Mouse (Mus musculus) A20 (cell line): ENCODE results near the gene Prrt4.
"Not testable (repeated sequence)": the region's sequence is repeated elsewhere in the genome, so short reads cannot be mapped to it uniquely, and the experiment has no call there.

Experiments
- DNase-seq: peaks from one replicate; pipeline ENCODE4 v3.0.0-alpha.2; 2011; ENCODE audit warnings: low read depth, low spot score

Prrt4 gene

DNA sequence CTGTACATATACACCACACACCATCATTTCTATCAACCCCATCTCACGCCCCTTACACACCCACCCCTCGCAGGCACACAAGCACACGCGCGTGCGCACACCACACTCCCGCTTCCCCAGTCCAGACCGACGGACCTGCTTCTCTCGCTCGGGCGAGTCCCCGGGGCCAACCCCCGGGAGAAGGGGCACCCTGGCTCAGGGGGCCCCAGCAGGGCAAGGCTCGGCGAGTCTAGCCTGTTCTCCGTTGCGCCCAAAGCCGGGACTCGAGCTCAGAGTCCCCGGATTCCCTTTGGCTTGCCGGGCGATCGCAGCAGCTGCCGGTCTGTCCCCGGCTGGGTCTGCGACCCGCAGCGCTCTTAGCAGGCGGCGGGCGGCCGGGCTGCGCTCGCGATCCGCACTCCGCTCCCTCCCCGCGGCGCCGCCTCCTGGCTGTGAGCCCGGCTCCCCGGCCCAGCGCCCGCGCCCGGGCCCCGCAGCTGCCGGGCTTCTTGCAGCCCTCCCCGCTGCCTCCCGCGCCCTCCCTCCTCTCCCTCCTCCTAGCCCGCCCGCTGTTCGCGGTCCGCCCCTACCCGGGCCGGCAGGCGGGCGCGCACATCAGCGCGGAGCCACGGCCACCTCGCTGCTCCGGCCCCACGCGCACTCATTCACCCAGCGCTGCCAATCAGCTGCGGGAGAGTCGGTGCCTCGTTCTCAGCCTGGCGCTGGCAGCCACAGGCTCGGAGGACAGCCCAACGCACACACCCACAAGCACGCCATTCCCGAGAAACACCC is at the start of gene Prrt4:
Gene Prrt4, minus strand, starts transcription at position 697 of the 771 bp plus-strand sequence.
- DNase-seq: no peak

DNA sequence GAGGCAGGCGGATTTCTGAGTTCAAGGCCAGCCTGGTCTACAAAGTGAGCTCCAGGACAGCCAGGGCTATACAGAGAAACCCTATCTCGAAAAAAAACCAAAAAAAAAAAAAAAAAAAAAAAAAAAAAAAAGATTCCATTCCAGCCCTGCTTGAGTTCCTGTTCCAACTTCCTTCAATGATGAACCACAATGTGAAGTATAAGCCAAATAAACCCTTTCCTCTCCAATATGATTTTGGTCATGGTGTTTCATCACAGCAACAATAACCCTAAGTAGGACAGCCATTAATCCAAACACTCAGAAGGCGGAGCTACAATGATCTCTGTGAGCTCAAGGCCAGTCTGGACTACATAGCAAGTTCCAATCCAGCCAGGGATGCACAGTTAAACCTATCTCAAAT is 38.3 kb upstream of the Prrt4 start:
- not testable (repeated sequence) for DNase-seq

DNA sequence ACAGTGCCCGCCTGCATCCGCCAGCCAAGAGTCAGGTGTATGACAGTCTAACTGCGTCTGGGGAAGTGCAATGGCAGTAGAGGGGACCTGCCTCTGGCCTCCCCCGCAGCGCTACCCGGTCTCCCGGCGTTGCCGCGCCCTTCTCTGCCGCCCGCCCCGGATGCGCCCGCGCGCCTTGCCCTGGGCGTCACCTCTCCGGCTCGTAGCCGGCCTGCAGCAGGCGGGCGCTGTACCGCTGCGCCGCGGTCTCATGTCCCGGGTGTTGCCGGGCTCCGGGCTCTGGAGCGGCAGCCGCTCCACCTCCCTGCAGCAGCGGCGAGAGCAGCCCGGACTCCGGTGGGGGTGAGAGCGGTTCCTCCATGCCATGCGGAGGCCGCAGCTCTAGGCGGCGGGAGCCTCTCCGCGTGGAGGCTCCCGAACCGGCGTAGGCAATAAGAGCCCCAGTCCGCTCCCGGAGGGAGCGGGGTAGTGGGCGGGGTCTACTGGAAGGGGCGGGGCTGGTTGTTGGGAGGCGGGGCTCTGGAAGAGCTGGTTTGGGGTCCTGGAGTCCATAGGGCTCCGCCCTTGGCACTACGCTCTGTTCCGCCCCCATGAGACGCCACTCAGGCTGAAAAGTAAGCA is 36.6 kb upstream of the Prrt4 start, which contains the start of gene Impdh1:
Gene Impdh1, minus strand, starts transcription at position 484 of the 621 bp plus-strand sequence.
- peak; percentile 89 for DNase-seq

DNA sequence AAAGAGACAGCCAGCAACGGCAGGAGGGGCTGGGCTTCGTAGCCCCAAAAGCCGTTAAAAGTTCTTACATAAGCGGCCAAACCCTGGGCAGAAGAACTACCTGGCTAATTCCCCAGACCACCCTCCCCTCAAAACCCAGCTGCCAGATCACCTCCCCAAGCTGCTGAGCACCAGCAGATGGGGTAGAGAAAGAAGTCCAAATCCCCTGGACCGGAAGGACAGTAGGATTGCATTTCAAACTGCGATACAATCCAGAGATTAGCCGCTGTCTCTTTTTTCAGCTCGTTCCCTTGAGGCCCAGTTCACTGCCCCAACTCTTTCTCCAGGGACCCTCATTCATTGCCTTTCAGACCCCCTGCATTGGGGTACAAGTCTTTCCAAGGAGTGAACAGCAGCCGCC is 35.8 kb upstream of the Prrt4 start:
- no peak for DNase-seq

DNA sequence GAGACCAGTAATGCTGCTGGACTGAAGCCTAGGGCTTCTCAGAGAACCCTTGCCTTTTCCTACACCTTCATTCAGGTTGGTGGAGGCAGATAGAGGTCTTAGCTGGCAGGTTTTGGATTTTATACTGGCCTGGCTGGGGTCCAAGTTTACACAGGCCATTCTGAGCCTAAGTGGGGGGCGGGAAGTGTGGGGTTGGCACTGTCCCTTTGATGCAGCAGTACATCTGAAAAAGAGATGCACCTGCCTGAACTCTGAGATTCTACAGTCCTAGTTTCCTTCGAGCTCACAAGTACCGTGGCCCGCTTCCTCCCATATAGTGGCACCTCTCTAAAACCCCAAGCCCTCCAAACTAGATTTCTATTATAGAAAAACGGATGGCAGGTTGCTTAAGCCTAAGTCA is 35.4 kb upstream of the Prrt4 start:
- DNase-seq: no peak

DNA sequence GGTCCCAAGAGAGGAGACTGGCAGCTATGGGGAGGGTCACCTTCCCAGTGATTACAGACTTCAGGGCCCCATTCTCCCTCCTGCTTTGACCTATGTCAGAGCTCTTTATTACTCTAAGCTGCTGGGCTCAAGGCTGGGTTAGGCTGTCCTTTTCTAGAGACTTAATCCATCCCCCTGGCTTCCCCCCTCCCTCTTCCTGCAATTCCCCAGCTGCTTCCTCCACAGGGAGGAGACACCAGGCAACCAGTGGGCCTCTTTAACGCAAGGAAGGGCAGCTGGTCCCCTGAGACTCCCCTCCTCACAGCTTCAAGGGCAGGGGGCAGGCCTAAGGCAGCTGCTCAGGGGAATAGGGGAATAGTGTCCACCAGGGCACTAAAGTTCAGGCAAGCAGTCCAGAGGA is 34.9 kb upstream of the Prrt4 start:
- DNase-seq: no peak

DNA sequence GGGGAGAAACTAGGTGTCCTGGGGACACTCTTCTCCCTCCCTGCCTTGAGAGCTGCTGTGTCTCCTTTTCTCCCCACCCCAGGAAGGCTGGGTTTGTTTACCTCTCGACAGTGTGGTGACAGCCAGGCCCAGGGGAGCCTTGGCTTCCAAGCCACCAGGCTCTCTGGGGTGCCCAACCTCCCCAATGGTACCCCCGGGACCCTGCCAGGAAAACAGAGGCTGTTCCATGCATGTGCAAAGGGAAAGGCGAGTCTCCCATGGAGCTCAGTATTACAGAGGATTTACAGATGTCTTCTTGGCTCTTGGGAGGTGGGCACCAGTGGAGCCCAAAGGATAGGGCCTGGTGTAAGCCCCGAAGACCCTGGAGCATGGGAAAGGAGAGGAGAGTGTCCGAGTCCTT is 34.1 kb upstream of the Prrt4 start:
- DNase-seq: no peak

DNA sequence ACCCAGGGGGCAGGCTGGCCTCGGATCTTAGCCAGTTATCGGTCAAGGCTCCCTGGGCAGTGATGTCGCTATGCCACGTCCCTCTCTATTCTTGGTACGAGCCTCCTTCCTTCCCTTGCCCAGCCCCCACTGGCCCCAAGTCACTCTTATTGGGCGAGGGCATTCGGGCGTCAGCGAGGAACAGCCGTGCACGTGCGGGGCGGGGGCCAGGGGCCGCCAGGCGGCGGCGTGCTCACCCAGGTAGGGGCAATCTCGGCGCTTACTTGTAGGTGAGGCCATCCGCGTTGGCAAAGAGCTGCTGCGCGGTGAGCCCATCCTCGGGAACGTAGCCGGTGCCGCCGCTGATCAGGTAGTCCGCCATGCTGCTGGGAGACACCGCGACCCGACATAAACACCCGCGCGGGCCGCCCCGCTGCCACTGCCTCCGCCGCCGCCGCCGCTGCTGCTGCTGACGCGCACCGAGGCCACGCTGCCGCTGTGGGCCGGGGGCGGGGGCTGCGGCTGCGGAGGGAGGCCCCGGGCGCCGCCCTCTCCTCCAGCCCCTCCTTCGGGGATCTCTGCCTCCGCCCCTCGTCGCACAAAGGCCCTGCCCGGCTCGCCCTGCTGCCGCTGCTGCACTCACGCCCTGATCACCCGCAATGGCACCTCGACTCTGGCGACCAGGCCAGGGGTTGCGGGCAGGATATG is 32.6 kb upstream of the Prrt4 start:
- peak; percentile 93 for DNase-seq

DNA sequence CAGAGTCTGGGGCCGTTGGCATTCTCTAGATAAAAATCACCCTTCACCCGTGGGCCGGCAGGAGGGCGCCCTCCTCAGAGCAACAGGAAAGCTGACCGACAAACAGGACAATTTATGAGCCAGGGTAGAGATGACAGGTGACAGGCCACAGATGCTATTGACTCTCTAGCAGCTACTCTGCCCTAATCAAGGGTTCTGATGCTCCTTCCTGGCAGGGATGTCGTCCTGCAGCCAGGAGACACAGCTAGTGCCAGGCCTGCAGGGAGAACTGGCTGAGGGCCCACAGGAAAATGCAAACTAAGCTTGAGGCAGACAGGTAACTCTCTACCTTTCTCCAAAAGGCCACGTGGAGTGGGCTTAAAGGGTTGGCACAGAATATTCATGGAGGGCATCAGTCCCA is 31.8 kb upstream of the Prrt4 start:
- peak; percentile 50 for DNase-seq

DNA sequence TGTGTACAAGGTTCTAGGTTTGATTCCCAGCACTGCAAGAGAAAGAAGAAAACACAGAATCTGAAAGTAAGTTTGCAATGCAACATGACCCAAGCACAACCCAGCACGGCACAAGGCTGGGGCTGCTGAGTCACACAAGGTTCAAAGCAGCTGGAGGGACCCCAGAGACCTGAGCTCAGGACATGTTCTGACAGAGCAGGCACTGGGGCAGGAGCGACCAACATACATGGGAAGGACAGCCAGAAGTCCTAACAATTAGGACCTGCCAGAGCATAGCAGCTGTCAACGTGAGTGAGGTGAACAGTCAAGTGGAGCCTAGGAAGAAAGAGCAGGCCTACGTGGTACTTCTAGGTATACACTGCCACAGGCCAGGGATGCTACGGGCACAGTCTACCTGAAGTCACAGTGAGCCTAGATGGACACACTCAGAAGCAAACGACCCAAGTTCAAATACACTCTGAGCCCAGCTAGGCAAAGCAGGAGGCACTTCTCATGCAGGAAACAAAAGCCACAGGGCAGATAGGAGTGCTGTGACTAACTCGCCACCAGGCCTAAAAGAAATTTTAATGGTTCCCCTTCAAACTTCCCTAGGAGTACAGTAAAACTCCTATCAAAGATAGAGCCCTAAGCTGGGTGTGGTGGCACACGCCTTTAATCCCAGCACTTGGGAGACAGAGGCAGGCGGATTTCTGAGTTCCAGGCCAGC is 31.0 kb upstream of the Prrt4 start:
- no peak for DNase-seq

DNA sequence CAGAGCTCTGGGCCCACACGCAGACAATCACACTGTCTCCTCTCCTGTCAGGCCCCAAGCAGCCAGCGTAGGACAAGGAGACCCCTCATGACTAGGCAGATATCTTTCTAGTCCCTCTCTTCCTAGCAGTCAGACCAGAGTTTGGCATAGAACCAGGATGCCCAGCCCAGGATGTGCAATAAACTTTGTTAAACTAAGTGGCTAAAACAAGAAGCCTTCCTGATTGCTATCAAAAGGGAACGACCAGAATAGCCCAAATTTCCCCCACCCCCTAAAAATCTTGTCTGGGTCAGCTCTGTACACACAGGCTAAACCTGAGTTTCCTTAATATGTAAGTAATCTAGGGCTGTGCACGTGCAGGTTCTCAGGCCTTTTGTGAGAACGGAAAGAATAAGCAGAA is 28.8 kb upstream of the Prrt4 start:
- no peak for DNase-seq

DNA sequence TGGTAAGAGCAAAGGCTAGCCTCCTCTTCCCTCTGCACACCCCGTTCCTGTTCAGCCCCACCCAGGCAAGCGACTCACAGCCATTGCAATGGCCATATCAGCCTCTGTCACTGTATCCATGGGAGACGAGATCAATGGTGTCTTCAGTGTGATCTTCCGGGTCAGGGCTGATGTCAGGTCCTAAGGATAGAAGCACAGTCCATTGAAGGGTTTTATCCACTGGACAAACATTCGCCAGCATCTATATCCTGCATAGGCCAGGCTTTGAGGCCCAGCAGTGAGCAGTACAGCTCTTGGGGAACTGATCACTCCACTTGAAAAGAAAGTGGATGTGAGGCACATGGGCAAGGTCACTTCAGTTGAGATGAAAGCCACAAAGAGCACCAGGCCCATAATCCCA is 27.6 kb upstream of the Prrt4 start:
- DNase-seq: no peak

DNA sequence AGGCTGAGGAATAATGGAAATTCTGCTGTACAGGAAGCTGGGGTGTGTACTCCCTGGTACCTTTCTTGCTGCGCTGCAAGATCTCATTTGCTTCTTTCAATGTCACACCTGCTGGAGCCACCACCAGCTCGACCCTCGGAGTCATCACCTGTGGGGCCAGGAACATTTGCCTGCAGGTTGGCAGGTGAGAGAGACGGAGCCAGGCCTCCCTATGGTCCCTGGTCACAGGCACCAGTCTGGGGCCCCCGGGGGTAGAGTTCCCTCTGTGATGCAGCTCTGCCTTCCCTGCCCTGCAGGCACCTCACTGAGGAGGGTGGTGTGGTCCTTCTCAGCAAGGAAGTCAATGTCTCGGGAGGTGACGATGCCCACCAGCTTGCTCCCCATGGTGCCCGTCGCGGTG is 26.6 kb upstream of the Prrt4 start:
- DNase-seq: no peak

DNA sequence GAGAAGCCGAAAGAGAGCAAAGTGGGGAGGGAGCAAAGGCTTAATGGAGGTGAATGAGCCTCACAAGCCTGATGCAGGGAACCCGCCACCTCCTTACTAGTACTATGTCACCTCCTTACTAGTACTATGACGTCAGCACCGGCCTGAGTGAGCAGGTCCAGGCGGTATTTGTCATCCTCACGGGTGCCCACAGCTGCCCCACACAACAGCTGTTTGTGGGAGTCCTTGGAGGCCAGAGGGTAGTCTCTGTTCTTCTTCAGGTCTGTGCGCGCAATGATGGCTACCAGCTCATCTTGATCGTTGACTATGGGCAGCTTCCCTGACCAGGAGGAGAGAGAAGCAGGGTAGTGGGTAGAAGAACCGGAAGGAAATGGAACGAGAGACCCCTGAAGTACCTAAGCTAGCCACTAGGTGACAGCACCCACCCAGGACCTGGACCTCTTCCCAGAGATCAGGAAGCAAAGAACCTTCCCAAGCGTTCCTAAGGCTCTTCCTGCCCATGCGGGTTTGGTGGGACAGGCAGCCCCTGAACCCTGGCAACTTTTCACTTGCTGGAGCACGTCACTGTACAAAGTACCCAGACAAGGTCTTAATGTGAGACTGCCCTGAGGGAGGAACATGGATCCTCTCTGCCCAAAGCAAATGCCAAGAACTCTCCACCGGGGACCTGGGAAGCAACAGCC is 25.7 kb upstream of the Prrt4 start:
- DNase-seq: peak; percentile 42

DNA sequence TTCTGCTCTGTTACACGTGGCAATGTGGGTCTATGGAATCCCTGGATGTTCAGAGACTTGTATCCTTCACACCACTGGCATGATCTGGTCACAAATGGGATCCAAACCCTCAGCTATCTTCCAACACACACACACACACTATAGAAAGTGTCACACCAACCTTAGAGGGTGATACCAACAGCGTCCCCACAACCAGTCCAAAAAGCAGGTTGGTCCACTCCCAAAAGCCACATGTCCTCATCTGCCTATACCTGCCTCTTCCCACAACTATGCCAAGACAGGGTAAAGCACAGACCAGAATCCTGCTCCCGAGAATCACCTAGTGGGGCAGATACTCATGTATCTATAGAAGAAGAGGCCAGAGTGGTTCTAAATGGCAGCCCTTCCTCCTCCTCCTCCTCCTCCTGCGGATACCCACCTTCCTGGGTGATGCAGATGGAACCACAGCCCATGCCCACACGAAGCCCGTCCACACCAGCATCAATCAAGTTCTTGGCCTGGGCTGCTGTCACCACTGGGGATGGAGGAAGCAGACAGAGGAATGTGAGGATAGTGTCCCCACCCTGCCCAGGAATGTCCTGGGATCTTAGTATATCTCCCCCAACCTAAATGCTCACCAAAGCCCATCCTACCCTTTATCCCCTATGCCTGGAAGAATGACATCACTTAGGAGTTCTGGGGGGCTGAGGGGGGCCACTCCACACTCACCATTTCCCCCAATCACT is 24.6 kb upstream of the Prrt4 start:
- no peak for DNase-seq

DNA sequence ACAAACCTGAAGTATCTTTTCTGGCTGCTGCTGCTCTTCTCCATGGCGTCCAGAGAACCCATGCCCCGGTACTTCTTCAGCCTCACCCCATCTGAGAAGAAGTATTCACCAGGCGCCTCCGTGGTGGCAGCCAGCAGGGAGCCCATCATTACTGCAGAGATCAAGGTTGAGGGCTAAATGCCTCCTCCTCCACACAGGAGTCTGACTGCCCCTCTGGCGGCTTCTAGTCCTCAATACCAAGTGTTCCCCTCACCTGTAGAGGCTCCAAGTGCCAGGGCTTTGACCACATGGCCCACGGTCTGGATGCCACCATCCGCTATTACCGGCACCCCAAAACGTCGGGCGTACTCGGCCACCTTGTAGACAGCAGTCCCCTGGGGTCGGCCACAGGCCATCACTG is 23.7 kb upstream of the Prrt4 start:
- DNase-seq: no peak

DNA sequence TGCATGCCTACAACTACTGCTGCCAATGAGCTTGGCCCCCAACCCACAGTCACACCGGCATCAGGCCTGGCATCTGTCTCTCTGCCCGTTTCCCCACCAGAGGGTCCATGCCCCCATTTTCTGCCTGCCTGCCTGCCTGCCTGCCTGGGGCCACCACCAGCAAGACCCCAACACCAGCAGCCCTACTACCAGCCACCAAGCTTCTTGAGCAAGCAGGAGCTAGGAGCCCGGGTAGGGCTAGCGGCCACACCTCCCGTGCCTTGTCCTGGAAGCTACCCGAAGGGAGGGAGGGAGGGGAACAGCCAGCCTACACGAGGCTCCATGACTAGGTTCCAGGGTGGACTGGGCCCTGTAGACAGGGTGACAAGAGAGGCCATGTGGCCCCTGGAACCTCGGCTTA is 22.6 kb upstream of the Prrt4 start:
- DNase-seq: no peak

DNA sequence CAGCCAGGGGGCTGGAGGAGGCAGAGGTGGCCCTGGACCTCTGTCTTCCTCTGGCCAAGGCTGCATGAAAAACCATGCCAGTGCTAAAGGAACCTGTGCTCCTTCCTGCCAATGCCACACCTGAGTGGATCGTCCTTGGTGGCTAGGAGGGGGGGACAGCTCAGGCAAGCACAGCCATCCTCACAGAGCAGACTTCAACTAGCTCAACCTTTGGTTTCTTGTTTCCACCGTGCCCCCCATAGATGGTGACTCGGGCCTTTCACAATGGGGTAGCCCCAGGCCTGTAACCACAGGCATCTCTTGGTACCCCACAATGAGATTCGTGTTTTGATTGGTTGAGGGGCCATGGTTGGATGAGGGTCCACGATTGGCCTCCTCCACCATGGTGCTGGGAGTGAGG is 22.0 kb upstream of the Prrt4 start:
- no peak for DNase-seq

DNA sequence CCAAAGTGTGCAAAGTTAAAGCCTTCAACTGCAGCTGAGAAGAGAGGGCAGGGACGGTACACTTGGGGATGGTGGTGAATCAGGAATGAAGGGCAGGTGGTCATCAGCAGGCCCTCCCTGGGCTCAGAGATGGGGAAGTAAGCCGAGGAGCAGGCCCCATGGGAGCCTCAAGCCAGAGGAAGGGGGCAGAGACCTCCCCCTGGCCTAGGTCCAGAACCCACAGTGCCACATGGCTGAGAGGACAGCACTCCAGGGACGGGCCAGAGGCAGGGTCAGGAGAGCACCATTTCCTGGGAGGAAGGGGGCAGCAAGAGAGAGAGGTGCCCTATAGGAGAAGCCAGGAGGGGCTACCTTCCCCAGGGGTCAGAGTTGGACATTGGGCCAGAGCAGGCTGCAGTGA is 21.1 kb upstream of the Prrt4 start:
- DNase-seq: no peak

DNA sequence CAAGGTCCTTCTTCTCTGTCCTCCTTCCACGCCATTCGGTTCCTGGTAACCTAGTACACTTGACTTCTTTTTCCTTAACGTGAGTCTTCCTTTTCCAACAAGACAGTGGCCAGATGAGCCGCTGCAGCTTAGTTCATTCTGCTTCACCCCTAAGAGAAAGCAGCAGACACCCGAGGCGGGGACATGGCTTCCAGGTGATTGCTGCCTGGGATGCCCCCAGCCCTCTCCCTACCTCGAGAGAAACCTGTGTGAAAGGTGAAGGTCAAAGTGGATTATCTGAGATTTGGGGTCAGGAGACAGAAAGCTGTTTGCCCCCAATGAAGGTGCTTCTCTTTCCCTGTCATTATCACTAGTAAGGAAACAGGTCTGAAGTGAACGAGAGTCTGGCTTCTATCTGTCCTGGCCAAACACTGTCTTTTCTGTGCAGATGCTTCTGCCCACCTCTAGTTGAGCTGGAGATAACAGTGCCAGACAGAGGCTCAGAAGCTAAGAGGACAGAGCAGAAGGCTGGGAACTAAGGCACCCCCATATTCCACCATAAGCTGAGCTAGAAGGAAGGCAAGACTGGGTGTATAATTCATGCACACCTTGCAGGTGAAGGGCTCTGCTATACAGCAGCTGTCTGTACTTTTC is 20.0 kb upstream of the Prrt4 start:
- no peak for DNase-seq
